Mouse (Mus musculus) ES-E14 (cell line): Measurements from ENCODE around the gene Tnfsf12. TPM values are rescaled to one million over a fixed set of nuclear protein-coding genes. Genes with fewer than 3 reads are reported as not detected.

Experiments used
- DNase-seq: peaks from one replicate; pipeline ENCODE4 v3.0.0-alpha.2; 2013; ENCODE audit warnings: low read depth, low spot score
- H3K27ac ChIP-seq: 2 replicates; pipeline ENCODE4 v1.5.1; 2012; ENCODE audit warnings: low read depth, mild to moderate bottlenecking, low read length, moderate library complexity, mixed read lengths; ENCODE audit not compliant: poor library complexity, insufficient read depth, severe bottlenecking
- H3K36me3 ChIP-seq: 2 replicates; pipeline ENCODE4 v1.6.1; 2012; ENCODE audit warnings: mild to moderate bottlenecking, low read length, moderate library complexity, mixed read lengths; ENCODE audit not compliant: control insufficient read depth, poor library complexity, insufficient read depth, severe bottlenecking
- H3K4me1 ChIP-seq, 2 experiments: fragments of 150-350 bp in 1 of 2; sonication (generic) in 1 of 2; 2 replicates each; pipeline ENCODE4 v1.6.1; 2012; ENCODE audit warnings: low read length in 2 of 2, mild to moderate bottlenecking in 1 of 2, mixed read lengths in 1 of 2; ENCODE audit not compliant: control insufficient read depth in 2 of 2, insufficient read depth in 2 of 2, poor library complexity in 1 of 2
- H3K4me3 ChIP-seq, 2 experiments: fragments of 150-350 bp in 1 of 2; sonication (generic) in 1 of 2; 2 replicates each; pipeline ENCODE4 v1.5.1; 2012; ENCODE audit warnings: low read length in 2 of 2, low read depth in 1 of 2, mild to moderate bottlenecking in 1 of 2, mixed read lengths in 1 of 2; ENCODE audit not compliant: insufficient read depth in 1 of 2, poor library complexity in 1 of 2, severe bottlenecking in 1 of 2
- H3K9ac ChIP-seq: 2 replicates; pipeline ENCODE4 v1.6.1; 2012; ENCODE audit warnings: low read depth, mild to moderate bottlenecking, low read length, mixed read lengths; ENCODE audit not compliant: poor library complexity, insufficient read depth, severe bottlenecking
- H3K9me3 ChIP-seq: fragments of 150-350 bp; sonication (generic); 2 replicates; pipeline ENCODE4 v1.6.1; 2012; ENCODE audit warnings: low read depth, mild to moderate bottlenecking, low read length; ENCODE audit not compliant: control insufficient read depth, insufficient read depth
- CHD2 ChIP-seq: IDR thresholded peaks from 2 replicates; pipeline ENCODE4 v1.6.1; 2014; ENCODE audit warnings: mild to moderate bottlenecking, low read depth, low read length, inconsistent platforms
- HCFC1 ChIP-seq: IDR thresholded peaks from 2 replicates; pipeline ENCODE4 v1.6.1; 2012; ENCODE audit warnings: low read length, inconsistent platforms, borderline replicate concordance; ENCODE audit not compliant: insufficient read depth
- MAFK ChIP-seq: IDR thresholded peaks from 2 replicates; pipeline ENCODE4 v1.6.1; 2014; ENCODE audit warnings: mild to moderate bottlenecking, low read depth, low read length, inconsistent platforms; ENCODE audit not compliant: insufficient read depth
- ZC3H11A ChIP-seq: IDR thresholded peaks from 2 replicates; pipeline ENCODE4 v1.6.1; 2012; ENCODE audit warnings: low read depth, mild to moderate bottlenecking, inconsistent platforms, low read length, borderline replicate concordance
- ZNF384 ChIP-seq: IDR thresholded peaks from 2 replicates; pipeline ENCODE4 v1.6.1; 2012; ENCODE audit warnings: low read depth, low read length, inconsistent platforms
- in situ Hi-C, 2 experiments: fragments of 600-800 bp; cut with MboI; formaldehyde crosslinking; loops; one replicate each; pipeline ENCODE4 v1.15.1; 2025; ENCODE audit warnings: low sequenced_read_pairs in 2 of 2, inconsistent platforms in 1 of 2; ENCODE audit not compliant: unreplicated experiment in 2 of 2
- total RNA-seq: library from RNA; depleted of rRNA; stranded (reverse); fragments of 300-350 nt; gene quantifications from 2 replicates; pipeline ENCODE4 v1.2.3, GENCODE M21; 2012

Tnfsf12 gene
- total RNA-seq, 1 experiment: 8.7 TPM

DNA sequence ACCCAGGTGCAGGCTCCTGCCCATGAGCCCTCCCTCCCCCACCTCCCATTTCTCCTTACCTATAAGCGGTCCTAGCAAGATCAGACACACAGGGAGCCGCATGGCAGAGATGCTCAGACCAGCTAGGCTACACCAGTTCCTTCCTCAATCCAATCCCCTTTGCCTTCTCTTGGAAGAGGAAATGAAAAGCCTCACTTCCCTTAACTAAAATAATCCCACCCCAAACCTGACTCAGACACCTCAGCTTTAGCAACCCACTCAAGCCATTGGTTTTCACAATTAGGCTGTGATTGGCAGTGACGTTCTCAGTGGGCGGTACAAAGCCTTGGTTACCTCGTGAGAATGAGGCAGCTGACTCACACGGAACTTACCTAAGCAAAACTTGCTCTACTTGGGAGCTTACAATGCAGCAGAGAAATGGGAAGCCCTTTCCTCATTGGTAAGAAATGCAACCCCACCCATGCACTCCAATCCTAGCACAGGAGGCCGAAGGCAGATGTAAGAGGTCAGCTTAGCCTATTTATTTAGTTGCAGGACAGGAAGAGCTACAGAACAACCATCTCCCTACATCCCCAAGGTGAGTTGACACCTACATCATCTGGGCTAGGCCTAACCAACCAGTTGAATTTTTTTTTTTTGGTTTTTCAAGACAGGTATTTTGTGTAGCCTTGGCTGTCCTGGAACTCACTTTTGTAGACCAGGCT, 29.5 kb downstream of the Tnfsf12 start, which contains the start of gene Cd68:
Cd68 (minus strand) TSS at position 193 of the 704 bp plus-strand sequence.
- in situ Hi-C loops: no loop called here
- Histone ChIP-seq H3K9ac (peak within 1 kb of the TSS; percentile 64), H3K4me3 (peak within 1 kb of the TSS in 1 of 2 experiments; percentile 37; a peak in 2 of 4 replicates), H3K4me1 (peaks cover 0 to 11% of the 10 kb centered on the region in 2 experiments; a peak in 1 of 4 replicates), H3K36me3 (peaks cover 48% of the 10 kb centered on the region), H3K27ac (peak within 1 kb of the TSS; percentile 86), H3K9me3 (no peaks in the 10 kb centered on the region)
- peak; percentile 70; the same call in 1 of the 2 replicates for TF ChIP-seq MAFK
- no peak; the same call in 1 of the 2 replicates for TF ChIP-seq ZNF384
- no peak for TF ChIP-seq ZC3H11A
- TF ChIP-seq HCFC1: 0 out of 2 replicates have a peak, but pooled peaks have one; percentile 38
- peak; percentile 83 for TF ChIP-seq CHD2
- DNase-seq: peak; percentile 93

DNA sequence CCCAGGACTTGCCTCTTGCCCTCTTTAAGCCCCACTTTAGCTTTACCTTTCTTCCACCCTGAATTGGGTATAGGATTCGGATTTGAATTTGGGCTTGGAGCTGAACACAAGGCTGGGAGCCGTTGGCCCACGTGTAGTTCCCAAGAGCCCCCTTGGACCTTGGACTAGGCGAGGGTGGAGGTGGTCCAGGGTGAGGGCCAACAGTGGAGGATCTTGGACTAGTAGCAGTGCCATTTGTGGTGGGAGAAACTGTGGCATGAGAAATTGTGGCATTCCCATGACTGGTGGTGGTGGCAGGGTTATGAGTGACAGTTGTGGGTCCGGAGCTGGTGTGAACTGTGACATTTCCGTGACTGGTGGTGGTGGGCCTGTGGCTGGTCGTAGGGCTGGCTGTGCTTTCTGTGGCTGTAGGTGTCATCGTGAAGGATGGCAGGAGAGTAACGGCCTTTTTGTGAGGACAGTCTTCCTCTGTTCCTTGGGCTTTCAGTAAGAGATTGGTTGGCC, 30.1 kb downstream of the Tnfsf12 start:
- peaks cover 0 to 11% of the 10 kb centered on the region in 2 experiments; a peak in 1 of 4 replicates for H3K4me1 ChIP-seq
- TF ChIP-seq CHD2 (no peak), HCFC1 (0 out of 2 replicates have a peak, but pooled peaks have one; percentile 22)
- H3K36me3 ChIP-seq: peaks cover 42% of the 10 kb centered on the region
- H3K9ac ChIP-seq: peak overlapping the region; percentile 64
- no peaks in the 10 kb centered on the region for H3K9me3 ChIP-seq
- peak overlapping the region in 1 of 2 experiments; percentile 37; a peak in 2 of 4 replicates for H3K4me3 ChIP-seq
- in situ Hi-C loops: no loop called here
- DNase-seq: no peak
- peak overlapping the region; percentile 86 for H3K27ac ChIP-seq

- Histone ChIP-seq H3K4me3 (no peak overlapping the region), H3K9ac (no peak overlapping the region), H3K27ac (no peak overlapping the region; the same call in 1 of the 2 replicates), H3K36me3 (peaks cover 36% of the 10 kb centered on the region), H3K9me3 (no peaks in the 10 kb centered on the region), H3K4me1 (peaks cover 0 to 11% of the 10 kb centered on the region in 2 experiments; a peak in 1 of 4 replicates)
- no peak for TF ChIP-seq ZC3H11A
- no peak for TF ChIP-seq MAFK
- TF ChIP-seq CHD2: no peak
- TF ChIP-seq ZNF384: no peak
- TF ChIP-seq HCFC1: no peak
- DNase-seq: no peak
- in situ Hi-C loops: no loop called here
Measured at GRCm38 (mm10) chr11:69664841-69665240, 30.8 kb downstream of the Tnfsf12 start.

DNA sequence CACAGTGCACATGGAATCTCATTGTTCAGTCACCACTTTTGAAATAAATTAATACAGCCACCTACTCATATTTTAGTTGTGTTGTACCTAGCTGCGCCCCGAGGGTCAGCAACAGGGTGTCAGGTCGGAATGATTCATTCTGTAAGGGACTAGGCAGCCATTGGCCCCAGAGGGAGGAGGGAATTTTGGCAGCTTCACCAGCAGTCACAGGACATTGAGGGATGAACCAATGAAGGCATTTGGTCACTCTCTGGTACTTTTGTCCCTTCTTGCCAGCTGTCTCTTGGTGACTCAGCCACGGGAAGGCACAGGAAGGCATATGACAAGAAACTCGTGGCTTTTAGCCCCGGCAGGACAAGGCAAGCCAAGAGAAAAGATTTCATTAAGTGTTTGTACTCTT, 31.9 kb downstream of the Tnfsf12 start:
- TF ChIP-seq ZNF384 (no peak), CHD2 (no peak), ZC3H11A (no peak), HCFC1 (no peak), MAFK (no peak)
- H3K27ac ChIP-seq: peak overlapping the region; percentile 96; the same call in 1 of the 2 replicates
- in situ Hi-C loops: no loop called here
- peaks cover 27% of the 10 kb centered on the region for H3K36me3 ChIP-seq
- H3K9me3 ChIP-seq: no peaks in the 10 kb centered on the region
- peaks cover 0 to 10% of the 10 kb centered on the region in 2 experiments; a peak in 1 of 4 replicates for H3K4me1 ChIP-seq
- DNase-seq: no peak
- H3K4me3 ChIP-seq: no peak overlapping the region
- H3K9ac ChIP-seq: peak overlapping the region; percentile 81; the same call in 1 of the 2 replicates
